Mouse (Mus musculus) naive thymus-derived CD4-positive, alpha-beta T cell, adult 2 months (primary cell): ENCODE results near the gene Smarcb1.
"Not testable (repeated sequence)": the region's sequence is repeated elsewhere in the genome, so short reads cannot be mapped to it uniquely, and the experiment has no call there.

ENCODE experiments used
- DNase-seq: peaks from one replicate; pipeline ENCODE4 v3.0.0-alpha.2; 2011; ENCODE audit warnings: low read depth

Gene Smarcb1

DNA sequence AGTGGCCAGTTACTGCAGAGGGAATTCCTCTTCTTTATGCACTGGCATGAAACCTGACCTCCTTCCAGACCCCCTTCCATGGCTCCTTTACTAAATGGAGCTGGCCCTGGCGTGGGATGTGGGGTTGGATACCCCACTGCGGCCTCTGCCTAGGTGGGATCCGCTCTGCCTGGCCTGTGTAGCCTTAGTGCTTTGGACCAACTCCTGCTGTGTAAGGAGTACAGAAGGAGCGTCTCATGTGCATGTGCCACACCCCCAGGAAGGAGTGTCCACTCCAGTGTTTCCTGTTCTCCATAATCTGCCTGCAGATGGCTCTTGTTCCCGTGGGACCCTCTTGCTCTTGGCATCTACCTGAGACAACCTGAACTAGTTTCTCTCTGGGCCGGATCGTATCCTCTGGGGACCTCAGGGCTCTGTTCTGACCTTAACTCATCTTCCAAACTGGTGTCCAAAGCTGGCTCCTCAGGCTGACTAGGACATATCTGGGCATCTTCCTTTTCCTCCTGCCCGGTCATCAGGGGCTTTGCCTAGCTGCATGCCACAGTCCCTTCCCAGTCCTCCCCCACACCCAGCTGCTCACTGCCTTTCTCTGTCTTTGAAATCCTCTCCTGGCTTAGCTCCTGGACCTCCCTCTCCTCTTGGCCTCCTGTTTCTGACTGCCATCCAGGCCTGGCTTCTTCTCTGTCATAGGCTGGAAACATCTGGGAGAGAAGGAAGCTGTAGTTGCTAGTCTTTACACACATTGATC, 31.8 kb downstream of the Smarcb1 start:
- DNase-seq: no peak

DNA sequence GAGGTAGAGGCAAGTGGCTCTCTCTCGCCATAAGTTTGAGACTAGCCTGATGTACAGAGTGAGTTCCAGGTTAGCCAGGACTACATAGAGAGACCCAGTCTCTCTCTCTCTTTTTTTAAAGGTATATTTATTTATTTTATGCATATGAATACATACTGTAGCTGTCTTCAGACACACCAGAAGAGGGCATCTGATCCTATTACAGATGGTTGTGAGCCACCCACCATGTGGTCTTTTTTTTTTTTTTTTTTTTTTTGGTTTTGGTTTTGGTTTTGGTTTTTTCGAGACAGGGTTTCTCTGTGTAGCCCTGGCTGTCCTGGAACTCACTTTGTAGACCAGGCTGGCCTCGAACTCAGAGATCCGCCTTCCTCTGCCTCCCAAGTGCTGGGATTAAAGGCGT, 33.9 kb downstream of the Smarcb1 start:
- not testable (repeated sequence) for DNase-seq

DNA sequence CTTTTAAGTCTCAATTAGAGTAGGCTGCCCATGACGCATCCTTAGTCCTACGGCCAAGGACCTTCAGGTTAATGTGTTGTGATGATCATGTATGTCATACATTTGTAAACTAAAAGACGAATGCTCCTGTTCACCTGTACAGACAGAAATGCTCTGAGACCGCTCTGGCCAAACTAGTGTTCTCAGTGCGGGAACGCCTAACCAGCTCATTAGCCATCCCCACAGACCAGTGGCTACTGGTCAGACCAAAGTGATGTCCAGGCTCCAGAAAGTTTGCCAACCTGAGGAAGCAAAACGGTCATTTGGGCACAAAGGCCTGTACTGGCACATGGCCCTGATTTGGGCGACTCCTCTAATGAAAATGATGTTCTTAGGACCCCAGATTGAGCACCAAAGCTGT, 36.7 kb downstream of the Smarcb1 start:
- no peak for DNase-seq

DNA sequence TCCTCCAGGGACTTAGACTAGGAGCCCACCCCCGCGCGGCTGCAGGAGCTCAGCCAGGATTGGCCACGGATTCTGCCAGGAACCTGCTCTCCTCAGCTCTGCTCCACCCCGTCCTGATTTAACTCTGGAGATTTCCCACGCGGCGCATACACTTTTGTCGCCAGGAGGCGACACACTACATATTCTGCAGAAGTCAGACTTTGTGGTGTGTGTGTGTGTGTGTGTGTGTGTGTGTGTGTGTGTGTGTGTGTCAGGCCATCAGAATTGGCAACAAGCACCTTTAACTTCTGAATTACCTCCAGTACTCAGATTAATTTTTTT, 38.2 kb downstream of the Smarcb1 start:
- DNase-seq: peak; percentile 76

DNA sequence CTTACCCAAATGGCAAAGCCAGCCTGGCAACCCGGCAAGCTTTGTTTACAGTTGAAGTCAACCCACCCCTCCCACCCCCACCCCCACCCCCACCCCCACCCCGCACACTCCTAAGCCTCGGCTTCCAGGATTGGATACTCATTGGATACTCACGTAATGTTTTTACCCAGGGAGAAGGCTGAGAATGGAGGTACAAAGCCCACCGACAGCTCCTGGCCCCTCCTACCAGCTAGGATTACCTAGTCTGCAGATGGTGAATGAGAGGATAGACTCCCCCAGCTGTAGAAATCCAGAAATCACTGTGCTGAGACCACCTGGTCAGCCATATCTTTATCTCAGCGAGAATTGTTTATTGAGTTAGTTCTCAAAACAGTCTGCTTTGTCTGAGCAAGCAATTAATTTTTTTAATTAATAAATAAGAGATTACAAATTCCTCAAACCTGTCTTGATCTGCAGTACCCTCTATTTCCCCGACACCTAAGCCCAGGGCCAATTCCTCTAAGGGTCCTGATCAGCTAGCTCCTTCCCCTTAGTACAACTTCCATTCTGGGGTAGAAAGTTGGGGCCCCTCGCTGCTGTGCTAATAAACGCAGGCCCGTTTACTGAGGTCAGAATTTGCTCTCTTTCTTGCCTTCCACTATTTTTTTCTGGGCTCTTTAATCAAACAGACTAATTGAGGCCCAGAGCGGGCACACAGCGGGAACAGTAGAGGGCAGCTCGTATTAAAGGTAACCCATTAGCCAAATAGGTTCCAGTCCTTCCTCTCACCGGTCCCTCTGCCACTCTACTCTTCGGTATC, 38.8 kb downstream of the Smarcb1 start:
- DNase-seq: no peak

DNA sequence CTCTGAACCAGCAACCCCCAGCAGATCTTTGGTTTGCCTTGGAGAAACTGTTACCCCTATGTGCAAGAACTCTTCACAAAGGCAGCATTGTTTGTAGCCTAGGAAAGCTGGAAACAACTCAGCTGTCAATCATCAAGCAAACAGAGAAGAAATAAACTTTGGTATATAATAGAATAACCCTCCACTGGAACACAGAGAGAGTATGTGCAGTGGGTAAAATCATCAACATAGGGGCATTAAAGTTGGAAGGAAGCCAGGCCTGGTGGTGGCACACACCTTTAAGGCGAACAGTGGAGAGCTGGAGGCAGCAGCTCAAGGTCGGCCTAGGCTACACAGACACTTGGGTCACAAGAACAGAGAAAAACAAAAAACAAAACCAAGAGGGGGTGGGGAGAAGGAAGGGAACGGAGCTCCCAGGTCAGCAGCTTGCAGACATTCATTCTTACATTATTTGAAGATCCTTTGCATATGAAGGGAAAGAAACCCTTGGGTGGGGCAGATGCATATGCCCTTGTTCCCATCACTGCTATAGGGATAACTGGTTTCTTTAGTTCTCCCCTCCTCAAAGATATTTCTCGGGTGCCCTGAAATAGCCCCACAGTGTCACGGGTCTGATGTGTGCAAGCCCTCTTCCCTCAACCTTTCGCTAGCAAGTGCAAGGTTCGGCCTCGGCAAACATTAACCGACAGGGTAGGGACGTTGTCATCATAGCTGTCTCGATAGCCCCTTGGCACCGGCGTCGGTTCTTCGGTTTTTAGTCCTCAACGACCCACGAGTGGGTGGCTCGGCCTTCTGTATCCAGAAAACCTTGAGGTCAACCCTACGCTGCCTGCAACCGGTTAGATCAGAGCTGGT, 39.6 kb downstream of the Smarcb1 start:
- no peak for DNase-seq

DNA sequence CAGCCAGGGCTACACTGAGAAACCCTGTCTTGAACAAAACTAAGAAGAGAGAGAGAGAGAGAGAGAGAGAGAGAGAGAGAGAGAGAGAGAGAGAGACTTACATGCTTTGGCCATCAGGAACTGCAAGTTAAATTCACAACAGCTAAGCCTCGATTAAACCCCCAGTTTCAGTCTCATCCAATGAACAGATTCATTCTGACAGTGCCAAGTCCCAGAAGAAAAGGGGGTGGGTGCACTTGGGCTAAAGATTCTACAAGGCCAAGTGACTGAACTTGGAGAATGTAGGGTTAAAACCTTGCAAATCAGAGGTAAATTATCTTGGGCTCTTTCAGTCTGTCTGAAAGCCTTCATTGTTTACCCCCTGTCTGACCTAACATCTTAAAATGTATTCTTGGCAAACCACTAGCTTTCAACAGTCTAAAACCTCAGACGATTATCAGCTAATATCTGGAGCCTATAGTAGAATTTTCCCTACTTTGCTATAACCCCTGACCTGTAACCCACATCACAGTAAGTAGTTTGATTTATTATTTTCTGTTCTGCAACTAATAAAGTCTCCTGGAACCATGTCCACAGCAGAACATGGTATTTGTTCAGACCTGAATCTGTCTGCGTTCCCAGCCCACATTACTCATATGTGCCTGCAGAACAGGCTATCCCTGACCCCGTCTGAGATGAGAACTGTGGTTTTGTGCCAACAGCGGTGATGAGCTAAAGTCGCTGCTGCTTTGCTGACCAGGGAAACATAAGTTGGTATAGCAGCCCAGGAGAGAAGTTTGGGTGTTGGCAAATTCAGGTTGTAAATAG, 40.4 kb downstream of the Smarcb1 start:
- no peak for DNase-seq

DNA sequence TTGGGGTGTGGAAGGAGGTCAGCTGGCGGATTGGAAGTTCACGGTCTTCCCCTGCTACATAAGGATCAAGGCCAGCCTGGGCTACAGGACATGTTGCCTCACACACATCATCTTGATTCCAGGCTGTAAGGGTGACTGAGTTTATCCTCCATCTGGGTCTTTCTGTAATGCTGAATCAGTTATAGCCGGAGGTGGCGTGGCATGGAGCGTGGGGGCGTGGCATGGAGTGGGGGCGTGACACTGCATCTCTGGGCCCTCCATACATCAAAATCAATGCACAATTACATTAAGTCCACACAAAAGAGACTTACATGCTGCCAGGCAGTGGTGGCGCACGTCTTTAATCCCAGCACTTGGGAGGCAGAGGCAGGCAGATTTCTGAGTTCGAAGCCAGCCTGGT, 41.1 kb downstream of the Smarcb1 start:
- DNase-seq: no peak

DNA sequence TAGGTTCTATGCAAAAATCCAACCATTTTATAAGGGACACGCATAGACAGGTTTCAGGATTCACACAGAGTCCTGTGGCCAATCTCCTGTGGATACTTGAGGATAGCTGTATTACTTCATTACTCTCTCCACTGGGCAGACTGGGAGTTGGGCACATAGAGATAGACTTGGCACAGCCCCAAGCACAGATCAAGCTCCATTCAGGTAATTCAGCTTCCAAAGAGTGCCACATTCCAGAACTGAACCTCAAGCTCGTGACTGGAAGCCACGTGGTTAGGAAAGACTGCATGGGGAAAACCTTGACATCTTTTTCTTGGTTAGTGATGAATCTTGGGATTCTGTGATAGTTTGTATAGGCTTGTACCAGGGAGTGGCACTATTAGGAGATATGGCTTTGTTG, 42.6 kb downstream of the Smarcb1 start:
- no peak for DNase-seq

DNA sequence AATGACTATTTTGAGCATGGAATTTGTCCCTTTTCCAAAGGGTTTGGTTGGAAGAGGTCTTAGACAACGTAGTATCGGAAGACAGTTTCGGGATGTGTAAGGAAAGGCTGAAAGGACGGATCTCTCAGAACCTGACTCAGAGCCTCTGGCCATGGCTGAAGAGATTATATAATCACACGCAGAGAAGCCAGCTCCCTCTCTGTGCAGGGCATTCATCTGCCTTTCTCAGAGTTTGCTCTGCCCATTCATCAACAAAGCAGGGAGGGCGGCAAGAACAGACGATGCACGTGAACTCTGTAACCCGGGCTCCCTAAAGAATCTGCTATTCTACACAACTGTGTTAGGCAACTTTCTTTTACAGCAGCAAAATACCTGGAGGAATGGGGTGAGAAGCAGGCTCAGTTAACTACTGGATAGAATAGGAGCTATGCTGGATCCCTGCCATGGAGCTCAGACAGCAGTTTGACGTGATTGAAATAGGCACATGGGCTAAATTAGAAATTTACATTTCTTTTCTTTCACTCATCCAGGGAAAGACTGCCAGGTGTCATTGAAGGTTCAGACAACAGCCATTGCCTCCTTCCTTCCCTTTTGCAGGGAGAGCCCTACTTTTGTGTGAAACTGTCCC, 47.8 kb downstream of the Smarcb1 start:
- no peak for DNase-seq

DNA sequence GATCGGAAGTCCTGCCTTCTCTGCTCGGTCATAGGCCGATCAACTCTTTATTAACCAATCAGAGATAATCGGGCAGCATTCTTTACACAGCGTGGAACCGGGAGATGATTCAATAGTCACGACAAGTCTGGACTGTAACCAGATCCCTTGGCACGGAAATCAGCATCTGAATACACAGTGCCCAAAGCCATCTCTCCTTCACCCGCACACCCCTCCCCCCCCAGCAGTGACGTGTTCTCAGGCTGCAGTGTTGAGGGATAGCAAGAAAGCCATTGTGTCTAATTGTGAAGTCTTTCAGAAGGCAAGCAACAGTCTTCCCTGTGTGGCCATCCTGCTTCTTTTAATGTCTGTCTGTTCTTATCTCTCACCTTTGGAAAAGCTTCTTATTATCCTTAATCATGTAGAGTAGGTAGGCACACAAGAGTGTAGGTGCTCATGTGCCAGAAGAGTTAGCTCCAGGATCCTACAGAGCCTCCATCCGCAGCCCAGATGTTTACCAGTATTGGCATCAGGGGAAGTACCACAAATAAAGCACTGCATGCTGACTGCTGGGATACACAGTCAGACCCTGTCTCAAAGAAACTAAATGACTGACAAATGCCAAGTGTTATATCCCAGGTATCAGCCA, 48.4 kb downstream of the Smarcb1 start:
- no peak for DNase-seq

DNA sequence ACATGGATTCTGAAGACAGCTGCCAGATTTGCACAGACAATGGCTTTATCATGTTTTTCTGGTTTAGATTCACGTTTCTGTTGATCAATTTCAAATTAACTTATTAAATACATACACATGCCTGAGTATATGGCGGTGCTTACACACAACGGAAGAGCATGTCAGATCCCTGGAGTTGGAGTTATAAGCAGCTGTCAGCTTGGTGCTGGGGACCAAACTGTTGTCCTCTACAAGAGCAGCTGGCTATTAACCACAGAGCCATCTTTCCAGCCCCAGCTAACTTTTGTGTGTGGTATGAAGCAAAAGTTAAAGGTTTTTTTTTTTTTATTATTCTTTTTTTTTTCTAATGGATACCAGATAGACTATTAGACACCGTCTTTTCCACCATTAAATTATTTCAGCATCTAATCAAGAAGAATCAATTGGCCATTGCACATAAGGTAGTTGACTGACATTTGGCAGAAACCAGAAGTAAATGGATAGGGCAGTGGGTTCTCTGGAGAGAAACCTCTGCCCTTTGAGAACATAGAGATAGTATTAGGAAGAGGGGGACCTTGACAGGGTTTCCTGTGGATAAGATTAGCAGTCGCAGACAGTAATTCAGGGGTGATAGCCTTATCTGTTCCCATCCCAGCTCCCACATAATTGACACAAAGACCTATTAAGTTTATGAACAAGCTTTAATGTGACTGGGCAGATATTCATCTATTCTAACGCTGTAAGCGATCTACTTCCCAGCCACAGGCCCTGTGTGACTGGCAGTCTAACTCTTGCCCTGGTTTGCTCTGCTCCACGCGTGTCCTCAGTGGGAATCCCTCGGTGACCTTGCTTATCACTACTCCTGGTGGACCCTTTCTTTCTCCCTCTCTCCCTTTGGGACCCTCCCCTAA, 49.1 kb downstream of the Smarcb1 start:
- no peak for DNase-seq

DNA sequence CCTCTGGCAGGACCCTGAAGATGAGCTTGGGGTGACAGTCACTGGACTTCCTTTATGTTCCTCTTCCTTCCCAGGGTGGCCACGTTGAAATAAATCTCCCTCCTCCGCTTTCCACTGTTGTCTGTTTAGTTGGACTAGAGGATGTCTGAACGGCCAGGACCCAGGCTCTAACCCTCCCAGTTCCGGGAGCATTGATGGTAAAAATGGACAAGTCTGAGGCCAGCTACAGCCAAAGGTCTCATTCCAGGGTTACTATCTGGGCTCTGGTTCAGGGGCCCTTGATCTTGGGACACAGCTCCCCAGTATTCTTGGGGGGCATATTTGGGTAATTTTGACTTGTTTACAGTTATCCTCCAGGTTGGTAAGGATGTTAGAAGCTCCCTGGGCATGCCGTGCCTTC, 59.8 kb downstream of the Smarcb1 start:
- no peak for DNase-seq

DNA sequence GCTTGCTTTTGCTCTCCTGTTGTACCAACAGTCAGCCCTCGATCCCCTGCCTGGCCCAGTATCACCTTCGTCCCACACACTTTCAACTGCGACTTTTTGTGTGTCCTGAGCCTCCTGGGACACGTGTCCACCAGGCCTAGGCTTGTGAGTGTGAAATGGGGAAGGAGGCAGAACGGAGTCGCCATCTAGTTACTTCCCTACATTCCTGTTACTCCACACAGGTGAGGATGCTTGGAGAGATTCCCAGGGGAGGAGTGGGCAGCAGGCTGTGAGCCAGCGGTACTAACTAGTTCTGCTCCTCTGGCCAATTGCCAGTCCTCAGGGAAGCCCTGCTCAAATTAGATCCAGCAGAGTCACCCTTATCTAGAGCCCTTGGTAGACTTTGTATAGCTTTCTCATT, 60.7 kb downstream of the Smarcb1 start:
- DNase-seq: no peak

DNA sequence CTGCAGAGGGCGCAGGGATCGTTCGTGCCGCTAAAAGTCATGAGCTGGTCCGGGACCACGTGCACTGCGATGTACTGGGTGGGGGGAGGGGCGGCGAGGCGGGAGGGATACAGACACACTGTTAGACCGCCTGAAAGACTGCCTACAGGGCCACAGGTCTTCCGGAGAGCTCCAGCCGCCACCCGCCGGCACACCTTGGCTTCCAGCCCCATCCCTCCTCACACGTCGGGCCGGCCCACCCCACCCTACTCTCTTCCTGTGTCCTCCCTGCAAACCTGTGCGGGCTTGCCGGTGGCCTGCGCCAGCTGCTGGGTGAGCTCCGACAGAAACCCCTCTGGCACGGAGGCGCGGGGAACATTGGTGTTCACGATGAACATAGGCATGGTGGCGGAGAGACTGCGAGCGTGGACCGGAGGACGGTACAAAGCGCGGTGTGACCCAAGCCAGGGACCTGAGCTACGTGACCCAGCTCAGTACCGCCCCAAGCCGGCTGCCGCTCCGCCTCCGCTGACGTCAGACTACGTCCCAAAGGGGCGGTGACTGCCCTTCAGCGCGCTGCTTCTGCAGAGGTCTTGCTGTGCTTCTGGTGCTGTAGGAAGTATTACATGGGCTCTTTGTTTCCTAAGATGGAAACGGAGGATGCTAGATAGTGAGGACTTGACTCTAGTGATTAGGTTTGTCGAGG, 61.5 kb downstream of the Smarcb1 start, which contains the start of gene Mif:
Mif (minus strand) TSS at position 455 of the 685 bp plus-strand sequence.
- DNase-seq: peak; percentile 96

DNA sequence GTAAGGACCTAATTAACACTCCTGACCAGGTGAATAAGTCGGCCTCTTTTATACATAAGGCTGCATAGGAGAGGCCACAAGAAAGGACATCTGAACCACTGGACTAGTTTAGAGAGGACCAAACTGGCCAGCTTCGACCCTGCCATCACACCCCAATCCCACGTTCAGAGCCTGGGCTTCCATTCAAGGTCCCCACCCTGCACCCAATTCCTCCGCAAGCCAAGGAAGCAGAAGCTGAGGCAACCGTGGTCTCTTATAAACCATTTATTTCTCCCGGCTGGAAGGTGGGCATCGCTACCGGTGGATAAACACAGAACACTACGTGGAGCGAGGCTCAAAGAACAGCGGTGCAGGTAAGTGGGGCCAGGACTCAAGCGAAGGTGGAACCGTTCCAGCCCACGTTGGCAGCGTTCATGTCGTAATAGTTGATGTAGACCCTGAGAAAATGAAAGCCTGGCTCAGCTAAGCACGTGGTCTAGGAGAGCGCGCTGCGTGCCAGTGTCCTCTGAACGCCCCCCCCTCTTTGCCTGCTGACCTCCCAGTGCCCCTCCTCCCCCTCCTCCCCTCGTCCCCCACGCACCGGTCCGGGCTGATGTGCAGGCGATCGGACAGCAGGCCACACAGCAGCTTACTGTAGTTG, 62.2 kb downstream of the Smarcb1 start:
- peak; percentile 55 for DNase-seq

DNA sequence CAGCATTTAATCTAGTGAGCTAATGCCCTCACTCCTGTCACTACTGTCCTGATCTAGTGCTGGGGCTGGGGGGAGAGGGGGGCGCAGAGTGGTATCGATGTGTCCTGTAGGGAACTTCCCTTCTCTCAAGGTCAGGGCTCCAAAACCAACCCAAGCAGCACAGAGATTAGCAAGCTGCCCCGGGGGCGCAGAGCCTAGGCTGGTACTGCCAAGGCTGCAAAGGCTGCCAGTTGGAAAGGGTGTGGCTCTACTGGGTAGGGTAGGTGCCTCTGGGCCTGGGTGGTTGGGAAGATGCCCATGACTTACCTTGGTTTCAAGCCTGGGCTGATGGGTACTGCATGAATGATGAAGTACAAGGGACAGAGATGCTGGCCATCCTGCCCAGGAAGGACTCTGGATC, 63.8 kb downstream of the Smarcb1 start:
- DNase-seq: no peak

DNA sequence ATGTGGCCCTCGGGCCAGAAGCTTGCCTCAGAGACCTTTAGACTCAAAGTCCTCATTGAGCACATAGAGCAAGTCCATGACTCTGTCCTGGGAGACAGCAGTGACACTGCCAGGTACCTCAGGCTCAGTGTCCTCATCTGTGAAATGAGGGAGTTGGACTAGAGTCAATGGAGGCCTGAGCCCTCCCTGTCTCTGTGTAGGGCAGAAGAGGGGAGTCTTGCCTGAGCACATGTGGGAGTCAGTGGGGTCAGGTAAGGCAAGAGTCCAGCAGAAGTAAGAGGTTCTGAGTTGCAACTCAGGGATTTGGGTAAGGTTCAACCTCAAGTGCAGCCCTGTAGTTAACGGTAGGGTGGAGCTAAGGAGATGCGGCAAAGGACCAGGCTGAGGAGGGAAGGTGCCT, 64.4 kb downstream of the Smarcb1 start:
- no peak for DNase-seq
